Mouse (Mus musculus) adrenal gland, adult 10 weeks (tissue): ENCODE data around the gene Sh3gl3. TPM values are rescaled to one million over a fixed set of nuclear protein-coding genes. Genes with fewer than 3 reads are reported as not detected.

ENCODE experiments used
- polyA plus RNA-seq: library from polyadenylated mRNA; stranded (reverse); fragments of 350-450 nt; fragmentation: Illumina TruSeq; extraction: RNeasy Lipid Tissue Mini Kit (QIAGEN cat#74804); gene quantifications from one replicate; pipeline ENCODE4 v1.2.3, GENCODE M21; 2014; ENCODE audit warnings: low read depth, low replicate concordance

The Sh3gl3 gene
- 8.3 TPM for polyA plus RNA-seq

GRCm38 (mm10) chr7:82173540-82173939 is at the start of gene Sh3gl3:
Gene Sh3gl3, plus strand, starts transcription at chr7:82173840.

GRCm38 (mm10) chr7:82335211-82336121 is 161.8 kb downstream of the Sh3gl3 start, which contains the start of gene Adamtsl3:
Gene Adamtsl3, plus strand, starts transcription at chr7:82335694.

Other genes with a start within 250 kb of the Sh3gl3 start
- 32.5 TPM for gene Hdgfl3, start 239.4 kb upstream of the Sh3gl3 start, polyA plus RNA-seq
- 0.23 TPM for gene Bnc1, start 181.5 kb upstream of the Sh3gl3 start, polyA plus RNA-seq
- 1.6 TPM for gene Adamtsl3, start 161.9 kb downstream of the Sh3gl3 start, polyA plus RNA-seq